Comparison of ENCODE assay signal across 10 mouse cellular contexts in genomic region chr9:20760813-20761212, GRCm38 (mm10). TPM values are rescaled to one million over a fixed set of nuclear protein-coding genes. Genes with fewer than 3 reads are reported as not detected.
DNase-seq lines count a peak whose midpoint lies in the region; ATAC-seq and TF ChIP-seq lines count a peak whose summit lies in the region.
"Had no signal": no experiment of that assay in that cellular context is flagged by ENCODE, and none has a peak within 500 bp of the region (broad histone marks: within the 10 kb centered on the region; RNA-seq: fewer than 3 reads in every experiment).

No protein-coding gene starts in this region.

- no peaks in the 10 kb centered on the region for H3K9me3 ChIP-seq in E14TG2a.4 (ENCODE audit: low read length)
- H3K9me3 ChIP-seq in limb, embryonic 15.5 days, result no peaks in the 10 kb centered on the region

- H3K4me2 ChIP-seq in limb, embryonic 15.5 days, result no peak overlapping the region

- H3K27ac ChIP-seq in limb, embryonic 15.5 days, result peak overlapping the region; percentile 1; the same call in 1 of the 2 replicates

- no peak overlapping the region for H3K9ac ChIP-seq in limb, embryonic 15.5 days

- H3K4me3 ChIP-seq in E14TG2a.4 (replicated peaks; ENCODE audit: low read length), result peak overlapping the region; percentile 41; the same call in 1 of the 2 replicates
- H3K4me3 ChIP-seq in limb, embryonic 15.5 days, result no peak overlapping the region

- peaks cover 18% of the 10 kb centered on the region for H3K4me1 ChIP-seq in E14TG2a.4 (replicated peaks; ENCODE audit: low read depth, low read length)
- peaks cover 7% of the 10 kb centered on the region for H3K4me1 ChIP-seq in limb, embryonic 15.5 days

- ATAC-seq in limb, embryonic 15.5 days (ENCODE audit: insufficient number of reproducible peaks, low FRiP score, low TSS enrichment, low read depth), result no peak; the same call in 1 of the 2 replicates
- ATAC-seq in erythroid progenitor cell, adult 5-6 weeks (replicated peaks; ENCODE audit: low FRiP score, poor library complexity, severe bottlenecking), result no peak

- no peaks in the 10 kb centered on the region for H3K36me3 ChIP-seq in E14TG2a.4 (ENCODE audit: insufficient read depth, low read length)
- H3K36me3 ChIP-seq in limb, embryonic 15.5 days, result no peaks in the 10 kb centered on the region

- no peak for TF ChIP-seq CTCF in E14TG2a.4 (conservative IDR thresholded peaks at IDR 0.05; ENCODE audit: low read length)

- 40% methylated on average over 12 of the region's 12 CpGs for WGBS in limb, embryonic 15.5 days

- DNase-seq in adrenal gland, adult 18-20 months (ENCODE audit: low spot score in 2 of 2), result peak; percentile 44 to 60
- DNase-seq in heart, adult 8-10 months (ENCODE audit: low spot score), result peak; percentile 92
- DNase-seq in left cerebral cortex, adult 18-20 months (ENCODE audit: low spot score in 2 of 2), result no peak
- DNase-seq in retina, embryonic 14.5 days (ENCODE audit: low spot score), result no peak
- DNase-seq in natural killer cell, adult 2 months (ENCODE audit: low spot score in 2 of 2), result no peak

- peaks cover 12% of the 10 kb centered on the region for H3K27me3 ChIP-seq in E14TG2a.4 (ENCODE audit: insufficient read depth, low read length)
- no peaks in the 10 kb centered on the region for H3K27me3 ChIP-seq in limb, embryonic 15.5 days

RNA-seq across cellular contexts. Expression of gene Olfm2, which starts 14.7 kb away (rescaled TPM):
- under 1 TPM; 0.53 to 0.58 TPM for total RNA-seq in adrenal gland, adult 18-20 months (2021)
- under 1 TPM in 3 of 4 experiments, not detected in 1; 0.16 to 0.22 (median 0.22) TPM for total RNA-seq in heart, adult 8-10 months (2022)
- polyA plus RNA-seq in limb, embryonic 15.5 days (2015; fragmentation: Nextera tagmentation; extraction: Ambion mirVana), result 9.3 and 9.7 TPM in 2 replicates
- total RNA-seq in left cerebral cortex, adult 18-20 months (2021), result 100 to 1,000 TPM; 127 to 142 TPM
- total RNA-seq in erythroid progenitor cell, adult 5-6 weeks (2015; ENCODE audit: low replicate concordance), result not detected in 2 replicates
- not detected in 2 replicates for total RNA-seq in erythroid progenitor cell, adult 5-6 weeks (2017; ENCODE audit: low replicate concordance)

RNA-seq across cellular contexts. Expression of gene Col5a3, which starts 54.1 kb away (rescaled TPM):
- total RNA-seq in adrenal gland, adult 18-20 months (2021), result 100 to 1,000 TPM; 123 to 412 TPM
- 10 to 100 TPM in 1 of 4 experiments, 1 to 10 TPM in 3; 5.6 to 10.2 (median 6.4) TPM for total RNA-seq in heart, adult 8-10 months (2022)
- 8.0 and 15.3 TPM in 2 replicates for polyA plus RNA-seq in limb, embryonic 15.5 days (2015; fragmentation: Nextera tagmentation; extraction: Ambion mirVana)
- total RNA-seq in left cerebral cortex, adult 18-20 months (2021), result 1 to 10 TPM; 1.7 to 1.8 TPM
- total RNA-seq in erythroid progenitor cell, adult 5-6 weeks (2015; ENCODE audit: low replicate concordance), result 1.3 TPM in 1 of 2 replicates, not detected in the other
- 0.39 TPM in 1 of 2 replicates, not detected in the other for total RNA-seq in erythroid progenitor cell, adult 5-6 weeks (2017; ENCODE audit: low replicate concordance)

RNA-seq across cellular contexts. Expression of gene Rdh8, which starts 57.5 kb away (rescaled TPM):
- not detected for total RNA-seq in adrenal gland, adult 18-20 months (2021)
- total RNA-seq in heart, adult 8-10 months (2022), result not detected
- not detected in 2 replicates for polyA plus RNA-seq in limb, embryonic 15.5 days (2015; fragmentation: Nextera tagmentation; extraction: Ambion mirVana)
- not detected for total RNA-seq in left cerebral cortex, adult 18-20 months (2021)
- not detected in 2 replicates for total RNA-seq in erythroid progenitor cell, adult 5-6 weeks (2015; ENCODE audit: low replicate concordance)
- not detected in 2 replicates for total RNA-seq in erythroid progenitor cell, adult 5-6 weeks (2017; ENCODE audit: low replicate concordance)
- polyA plus RNA-seq: limb, embryonic 11.5 days; spleen, adult 2 months had no signal

Comparison
In these comparisons a context has a peak if more than half of its experiments do, and no peak if none do; other contexts are left out.
1. DNase-seq: peak in adrenal gland, adult 18-20 months (2 of 2) and heart, adult 8-10 months (single experiment); none in left cerebral cortex, adult 18-20 months (0 of 2), retina, embryonic 14.5 days (single experiment) and natural killer cell, adult 2 months (0 of 2).
2. RNA of gene Olfm2, which starts 14.7 kb away (total RNA-seq): 127 to 142 TPM in left cerebral cortex, adult 18-20 months; 0.53 to 0.58 TPM in adrenal gland, adult 18-20 months, 0.16 to 0.22 TPM in heart, adult 8-10 months and not detected in erythroid progenitor cell, adult 5-6 weeks; every median in the first group is over 10 times any median in the second.
3. RNA of gene Col5a3, which starts 54.1 kb away (total RNA-seq): 123 to 412 TPM in adrenal gland, adult 18-20 months; 5.6 to 10.2 TPM in heart, adult 8-10 months, 1.7 to 1.8 TPM in left cerebral cortex, adult 18-20 months and 0.39 to 1.3 TPM in erythroid progenitor cell, adult 5-6 weeks; every median in the first group is over 10 times any median in the second.